Mouse (Mus musculus) hindbrain, embryonic 15.5 days (tissue): ENCODE results near the gene Mpg. TPM values are rescaled to one million over a fixed set of nuclear protein-coding genes. Genes with fewer than 3 reads are reported as not detected.
A peak's percentile ranks its signal among the peaks of the same experiment; 100 is the strongest.

Experiments
- ATAC-seq: fragments of 200-750 bp; cut with Nextera tagmentation; 2 replicates; pipeline ENCODE4 v1.8.0; 2017; ENCODE audit warnings: low read depth, moderate number of reproducible peaks, moderate TSS enrichment; ENCODE audit not compliant: low FRiP score
- H3K27ac ChIP-seq: fragments of 300-500 bp; sonication (generic); replicated peaks from 2 replicates; pipeline ENCODE4 v1.5.1; 2015; ENCODE audit warnings: mild to moderate bottlenecking, inconsistent platforms
- H3K27me3 ChIP-seq: fragments of 300-500 bp; sonication (generic); 2 replicates; pipeline ENCODE4 v1.6.1; 2015; ENCODE audit warnings: control low read depth, inconsistent platforms
- H3K36me3 ChIP-seq: fragments of 300-500 bp; sonication (generic); 2 replicates; pipeline ENCODE4 v1.6.1; 2015; ENCODE audit warnings: control low read depth, inconsistent platforms
- H3K4me1 ChIP-seq: fragments of 300-500 bp; sonication (generic); replicated peaks from 2 replicates; pipeline ENCODE4 v1.6.1; 2015; ENCODE audit warnings: control low read depth, inconsistent platforms
- H3K4me2 ChIP-seq: fragments of 300-500 bp; sonication (generic); 2 replicates; pipeline ENCODE4 v1.6.1; 2015; ENCODE audit warnings: moderate library complexity, mild to moderate bottlenecking, inconsistent platforms
- H3K4me3 ChIP-seq: fragments of 300-500 bp; sonication (generic); 2 replicates; pipeline ENCODE4 v1.5.1; 2015; ENCODE audit warnings: mild to moderate bottlenecking, inconsistent platforms
- H3K9ac ChIP-seq: fragments of 300-500 bp; sonication (generic); 2 replicates; pipeline ENCODE4 v1.6.1; 2015; ENCODE audit warnings: inconsistent platforms
- H3K9me3 ChIP-seq: fragments of 300-500 bp; sonication (generic); 2 replicates; pipeline ENCODE4 v1.6.1; 2016; ENCODE audit warnings: control low read depth, inconsistent platforms
- WGBS: fragments of 180-500 bp; shearing (Covaris S2); methylation state at CpG from one replicate; pipeline ENCODE4 v1.1.7; 2015; 5-methylcytosine and 5-hydroxymethylcytosine counted together
- polyA plus RNA-seq: library from polyadenylated mRNA; unstranded; fragments of >200 nt; fragmentation: Nextera tagmentation; extraction: Ambion mirVana; gene quantifications from 2 replicates; pipeline ENCODE4 v1.2.1, GENCODE M21; 2015

Mpg gene
- polyA plus RNA-seq, 1 experiment from 2014 or later = 36.9 TPM

DNA sequence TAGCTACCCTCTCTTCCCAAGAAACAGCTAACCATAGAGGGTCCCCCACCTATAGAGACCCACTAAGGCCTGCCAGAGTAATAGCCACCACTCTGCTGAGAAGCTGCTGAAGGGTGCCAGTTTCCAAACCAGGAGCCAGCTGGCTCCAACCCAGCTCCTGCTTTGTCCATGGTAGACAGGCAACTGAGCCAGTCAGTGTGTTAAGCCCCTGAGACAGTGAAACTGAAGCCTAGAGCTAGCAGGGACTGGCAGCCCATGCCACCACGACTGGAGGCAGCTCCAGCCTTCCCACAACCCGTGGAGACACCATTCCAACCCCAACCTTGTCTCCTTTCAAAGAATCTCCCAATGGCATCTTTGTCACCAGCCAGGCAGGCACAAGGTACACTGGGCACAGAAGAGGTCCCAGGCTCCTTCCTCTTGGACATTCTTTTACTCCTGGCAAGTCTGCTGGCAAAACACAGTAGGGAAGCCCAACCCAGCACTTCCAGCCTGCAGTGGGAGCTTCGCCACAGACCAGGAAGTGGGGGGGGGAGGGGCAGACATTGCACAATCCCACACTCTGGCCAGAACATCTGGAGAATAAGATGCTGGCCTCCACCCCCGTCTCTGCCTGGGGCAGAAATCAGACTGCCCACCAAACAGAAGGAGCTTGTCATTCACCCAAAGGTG lies 1.7 kb upstream of the Mpg start:
- Histone ChIP-seq H3K36me3 (0 out of 2 replicates have a peak, but pooled peaks cover 4% of the 10 kb centered on the region), H3K27ac (peak overlapping the region; percentile 69), H3K9ac (no peak overlapping the region), H3K4me1 (peaks cover 71% of the 10 kb centered on the region), H3K4me2 (peak overlapping the region; percentile 18; the same call in 1 of the 2 replicates), H3K4me3 (no peak overlapping the region), H3K27me3 (peaks cover 19% of the 10 kb centered on the region), H3K9me3 (no peaks in the 10 kb centered on the region)
- WGBS = 27% methylated on average over 4 of the region's 4 CpGs
- ATAC-seq = peak; percentile 2; the same call in 1 of the 2 replicates

DNA sequence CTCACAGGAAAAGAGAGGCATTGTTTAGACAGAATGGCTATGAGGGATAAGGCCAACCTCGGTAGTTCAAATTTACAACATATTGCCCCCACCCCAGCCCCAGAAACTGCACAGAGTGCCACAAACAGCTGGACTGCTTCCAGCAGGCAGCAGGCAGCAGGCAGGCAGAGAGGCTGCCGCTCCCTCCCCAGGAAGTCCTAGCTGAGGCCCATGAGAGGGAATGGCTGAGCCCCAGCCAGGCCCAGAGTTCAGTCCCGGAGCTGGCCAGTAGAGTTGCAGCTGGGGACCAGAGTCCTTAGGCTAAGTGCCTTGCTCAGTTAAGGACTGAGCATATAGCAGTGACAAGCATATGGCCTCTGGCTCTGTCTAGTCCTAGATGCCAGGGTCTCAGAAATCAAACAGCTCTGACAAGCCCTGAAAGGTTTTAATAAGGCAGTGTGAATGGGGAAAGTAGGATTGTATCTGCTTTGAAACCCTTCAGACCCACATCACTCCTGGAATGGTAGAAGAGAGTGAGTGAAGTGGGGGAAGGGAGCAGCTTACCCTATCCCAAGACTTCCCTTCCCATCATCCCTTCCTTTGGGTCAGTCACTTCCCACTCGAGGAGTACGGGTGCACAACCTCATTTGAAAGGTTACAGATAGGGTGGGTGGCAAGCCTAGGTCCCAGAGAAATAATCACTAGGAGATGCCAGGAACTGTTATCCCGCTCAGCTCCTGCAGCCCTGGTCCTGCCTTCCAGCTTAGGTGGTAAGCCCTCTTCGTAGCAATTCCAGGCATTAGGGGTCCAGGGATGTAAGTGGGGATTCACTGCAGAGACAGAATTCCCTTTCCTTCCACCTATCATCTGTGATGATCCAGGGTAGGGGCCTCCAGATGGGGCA lies 842 bp upstream of the Mpg start:
- H3K36me3 ChIP-seq = peaks cover 8% of the 10 kb centered on the region; the same call in 1 of the 2 replicates
- H3K9me3 ChIP-seq = no peaks in the 10 kb centered on the region
- peak overlapping the region; percentile 69 for H3K27ac ChIP-seq
- 62% methylated on average over 7 of the region's 7 CpGs for WGBS
- no peak overlapping the region for H3K4me3 ChIP-seq
- peaks cover 65% of the 10 kb centered on the region for H3K4me1 ChIP-seq
- peak overlapping the region; percentile 83; the same call in 1 of the 2 replicates for H3K4me2 ChIP-seq
- H3K9ac ChIP-seq = no peak overlapping the region
- ATAC-seq = no peak
- peaks cover 19% of the 10 kb centered on the region for H3K27me3 ChIP-seq

DNA sequence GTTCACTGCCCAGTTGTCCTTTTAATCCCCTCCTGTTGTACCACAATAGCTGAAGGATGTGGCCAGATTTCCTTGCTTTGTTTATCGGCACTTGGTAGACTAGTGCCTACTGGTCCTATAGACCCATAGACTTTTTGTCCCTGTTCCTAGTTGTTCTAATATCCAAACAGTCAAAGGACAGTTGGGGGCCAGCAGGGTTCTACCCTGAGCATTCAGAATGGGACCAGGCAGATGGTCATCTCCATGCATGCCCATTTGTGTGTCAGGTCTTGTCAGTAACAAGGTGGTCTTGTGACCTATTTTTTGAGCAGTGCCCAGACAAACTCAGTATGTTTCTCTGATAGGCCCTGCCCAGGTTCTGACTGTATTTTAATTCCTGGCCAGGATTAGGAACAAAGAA lies 736 bp downstream of the Mpg start:
- Histone ChIP-seq H3K4me3 (peak overlapping the region; percentile 67), H3K27ac (peak overlapping the region; percentile 84), H3K9ac (peak overlapping the region; percentile 82), H3K36me3 (peaks cover 16% of the 10 kb centered on the region), H3K9me3 (no peaks in the 10 kb centered on the region), H3K27me3 (peaks cover 19% of the 10 kb centered on the region; the same call in 1 of the 2 replicates), H3K4me2 (peak overlapping the region; percentile 83), H3K4me1 (peaks cover 52% of the 10 kb centered on the region)
- ATAC-seq = no peak
- WGBS = 32% methylated on average over 1 of the region's 1 CpGs

DNA sequence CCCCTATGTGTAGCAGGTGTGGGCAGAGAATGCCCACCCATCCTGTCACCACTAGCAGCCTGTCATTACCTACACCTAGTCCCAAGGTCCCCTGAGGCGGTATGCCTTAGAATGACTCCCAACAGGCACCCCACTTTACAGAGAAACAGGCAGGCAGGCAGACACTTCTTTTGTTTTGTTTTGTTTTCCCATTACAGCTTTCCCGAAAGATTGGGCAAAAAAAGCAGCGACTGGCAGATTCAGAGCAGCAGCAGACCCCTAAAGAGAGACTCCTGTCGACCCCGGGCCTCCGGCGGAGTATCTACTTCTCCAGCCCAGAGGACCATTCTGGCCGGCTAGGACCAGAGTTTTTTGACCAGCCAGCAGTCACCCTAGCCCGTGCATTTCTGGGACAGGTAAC lies 1.2 kb downstream of the Mpg start:
- ATAC-seq = no peak
- 0 out of 2 replicates have a peak overlapping the region, but pooled peaks have one; percentile 82 for H3K9ac ChIP-seq
- peak overlapping the region; percentile 67; the same call in 1 of the 2 replicates for H3K4me3 ChIP-seq

DNA sequence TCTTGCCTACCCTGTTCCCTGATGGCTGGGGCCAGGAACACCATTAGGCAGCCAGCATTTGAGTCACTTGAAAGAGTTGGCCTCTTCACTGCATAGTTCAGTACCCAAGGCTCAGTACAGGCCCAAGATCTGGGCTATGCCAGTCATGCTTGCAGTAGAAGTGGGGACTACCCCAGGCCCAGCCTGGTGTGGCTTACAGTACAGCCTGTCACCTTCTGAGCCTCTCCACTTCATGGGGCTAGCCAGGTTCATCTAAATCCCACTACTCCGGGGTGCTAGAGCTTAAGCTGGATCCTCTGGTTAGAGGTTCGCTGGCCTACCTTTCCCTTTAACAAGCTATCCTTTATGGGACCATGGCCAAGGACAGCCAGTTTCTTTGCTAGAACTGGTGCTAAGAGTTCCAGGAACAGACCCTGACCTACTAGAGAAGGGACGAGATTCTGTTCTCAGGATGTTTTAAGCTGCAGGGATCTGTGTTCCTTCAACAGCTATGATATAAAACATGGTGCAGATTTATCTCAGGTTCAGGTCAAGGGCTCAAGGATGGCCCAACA lies 2.1 kb downstream of the Mpg start:
- ATAC-seq = no peak
- WGBS = 94% methylated on average over 3 of the region's 3 CpGs

More for the DNA sequence above, 1.2 kb downstream of the Mpg start:
- H3K9me3 ChIP-seq = no peaks in the 10 kb centered on the region
- peak overlapping the region; percentile 83 for H3K4me2 ChIP-seq
- 86% methylated on average over 9 of the region's 9 CpGs for WGBS
- peaks cover 46% of the 10 kb centered on the region for H3K4me1 ChIP-seq
- peak overlapping the region; percentile 84; the same call in 1 of the 2 replicates for H3K27ac ChIP-seq
- peaks cover 20% of the 10 kb centered on the region for H3K36me3 ChIP-seq
- peaks cover 19% of the 10 kb centered on the region; the same call in 1 of the 2 replicates for H3K27me3 ChIP-seq

DNA sequence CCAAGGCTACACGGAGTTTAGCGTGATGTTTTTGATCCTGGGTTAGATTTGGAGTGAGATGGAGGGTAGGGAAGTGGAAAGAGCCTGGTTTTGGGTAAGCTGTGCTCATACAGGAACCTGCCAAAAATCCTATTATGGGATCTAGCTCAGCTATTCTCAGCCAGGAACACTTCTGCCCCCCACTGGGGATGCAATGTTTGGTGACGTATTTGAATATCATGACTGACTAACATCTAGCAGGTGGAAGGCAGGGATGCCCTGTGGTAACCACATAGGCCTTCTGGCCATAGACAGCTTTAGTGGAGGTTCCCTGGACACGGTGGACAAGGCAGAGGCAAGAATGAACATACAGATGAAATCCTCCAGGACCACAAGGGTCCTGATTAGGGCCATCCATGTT lies 3.9 kb downstream of the Mpg start:
- H3K27ac ChIP-seq = no peak overlapping the region
- 81% methylated on average over 4 of the region's 4 CpGs for whole genome bisulfite sequencing
- no peak for ATAC-seq
- no peak overlapping the region for H3K4me2 ChIP-seq
- peaks cover 46% of the 10 kb centered on the region for H3K4me1 ChIP-seq
- no peaks in the 10 kb centered on the region for H3K9me3 ChIP-seq
- no peaks in the 10 kb centered on the region for H3K27me3 ChIP-seq
- H3K36me3 ChIP-seq = peaks cover 24% of the 10 kb centered on the region
- no peak overlapping the region for H3K9ac ChIP-seq
- no peak overlapping the region for H3K4me3 ChIP-seq

More for the DNA sequence above, 2.1 kb downstream of the Mpg start:
- Histone ChIP-seq H3K4me3 (no peak overlapping the region), H3K4me1 (peaks cover 41% of the 10 kb centered on the region), H3K9ac (no peak overlapping the region), H3K27me3 (peaks cover 11% of the 10 kb centered on the region; the same call in 1 of the 2 replicates), H3K27ac (no peak overlapping the region), H3K36me3 (peaks cover 22% of the 10 kb centered on the region), H3K4me2 (no peak overlapping the region), H3K9me3 (no peaks in the 10 kb centered on the region)

DNA sequence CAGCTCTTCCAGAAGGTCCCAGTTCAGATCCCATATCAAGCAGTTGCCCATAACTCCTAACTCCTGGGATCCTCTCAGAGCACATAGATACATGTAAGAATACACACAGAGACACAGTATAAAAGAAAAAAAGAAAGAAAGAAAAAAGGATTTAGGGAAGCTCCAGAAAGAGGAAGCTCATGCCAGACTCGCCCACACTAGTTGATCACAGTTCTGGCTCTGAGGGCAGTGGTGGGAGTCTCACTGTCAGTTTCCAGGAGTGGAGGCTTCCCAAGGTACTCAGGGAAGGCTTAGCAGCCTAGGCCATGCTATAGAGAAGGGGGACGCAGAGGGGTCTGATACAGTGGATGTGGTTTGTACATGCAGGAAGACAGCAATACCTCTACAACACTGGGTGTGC lies 4.8 kb downstream of the Mpg start:
- ATAC-seq = no peak
- no peak overlapping the region for H3K9ac ChIP-seq
- no peak overlapping the region for H3K4me2 ChIP-seq
- H3K27me3 ChIP-seq = no peaks in the 10 kb centered on the region
- WGBS = 94% methylated on average over 2 of the region's 2 CpGs
- H3K4me3 ChIP-seq = no peak overlapping the region
- H3K27ac ChIP-seq = no peak overlapping the region
- peaks cover 24% of the 10 kb centered on the region for H3K36me3 ChIP-seq
- H3K9me3 ChIP-seq = no peaks in the 10 kb centered on the region
- peaks cover 46% of the 10 kb centered on the region for H3K4me1 ChIP-seq

DNA sequence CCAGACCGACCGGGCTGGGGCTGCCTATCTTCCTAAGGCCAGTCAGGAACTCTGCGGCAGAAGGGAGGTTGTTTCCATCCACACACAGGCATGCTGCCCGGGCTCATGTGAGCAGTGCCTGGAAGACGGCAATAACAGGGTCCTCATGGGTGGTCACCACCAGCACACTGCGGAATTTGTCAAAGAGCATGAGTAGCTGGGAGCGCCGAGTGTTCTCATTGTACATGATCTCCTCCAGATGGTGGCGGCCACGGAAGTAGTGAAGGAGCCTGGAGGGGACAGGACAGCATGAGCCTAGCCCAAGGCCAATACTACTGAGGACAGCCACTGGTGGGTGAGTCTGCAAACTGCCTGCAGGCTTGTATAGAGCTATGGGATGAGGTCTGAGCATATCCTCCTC lies 6.5 kb downstream of the Mpg start:
- no peaks in the 10 kb centered on the region for H3K9me3 ChIP-seq
- H3K4me1 ChIP-seq = peaks cover 46% of the 10 kb centered on the region
- 74% methylated on average over 10 of the region's 10 CpGs for WGBS
- no peak overlapping the region for H3K9ac ChIP-seq
- no peak overlapping the region for H3K4me2 ChIP-seq
- H3K27ac ChIP-seq = no peak overlapping the region
- H3K27me3 ChIP-seq = no peaks in the 10 kb centered on the region
- peak; percentile 16; the same call in 1 of the 2 replicates for ATAC-seq
- H3K4me3 ChIP-seq = no peak overlapping the region
- peaks cover 24% of the 10 kb centered on the region for H3K36me3 ChIP-seq

DNA sequence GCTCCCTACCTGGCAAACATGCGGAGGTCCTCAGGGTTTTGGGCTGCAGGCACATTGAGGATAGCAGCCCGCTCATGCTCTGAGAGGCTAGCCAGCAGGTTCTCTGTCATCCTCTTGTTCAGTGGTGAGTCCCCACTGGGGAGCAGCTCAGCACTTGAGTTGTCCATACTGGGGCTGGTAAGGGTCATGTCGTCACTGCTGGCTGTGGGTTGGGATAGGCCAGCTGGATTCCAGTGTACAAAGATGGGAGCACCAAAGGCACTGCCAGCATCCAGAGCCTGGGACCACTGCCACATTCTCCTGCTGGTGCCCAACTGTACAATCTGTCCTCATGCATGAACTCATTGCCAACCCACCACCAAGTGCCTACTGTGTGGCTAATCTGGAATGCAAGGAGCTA lies 7.6 kb downstream of the Mpg start:
- Histone ChIP-seq H3K27me3 (no peaks in the 10 kb centered on the region), H3K9ac (no peak overlapping the region), H3K9me3 (no peaks in the 10 kb centered on the region), H3K4me2 (no peak overlapping the region), H3K36me3 (peaks cover 21% of the 10 kb centered on the region), H3K4me1 (peaks cover 48% of the 10 kb centered on the region), H3K27ac (no peak overlapping the region), H3K4me3 (no peak overlapping the region)
- ATAC-seq = 0 out of 2 replicates have a peak, but pooled peaks have one; percentile 10
- WGBS = 82% methylated on average over 3 of the region's 3 CpGs

DNA sequence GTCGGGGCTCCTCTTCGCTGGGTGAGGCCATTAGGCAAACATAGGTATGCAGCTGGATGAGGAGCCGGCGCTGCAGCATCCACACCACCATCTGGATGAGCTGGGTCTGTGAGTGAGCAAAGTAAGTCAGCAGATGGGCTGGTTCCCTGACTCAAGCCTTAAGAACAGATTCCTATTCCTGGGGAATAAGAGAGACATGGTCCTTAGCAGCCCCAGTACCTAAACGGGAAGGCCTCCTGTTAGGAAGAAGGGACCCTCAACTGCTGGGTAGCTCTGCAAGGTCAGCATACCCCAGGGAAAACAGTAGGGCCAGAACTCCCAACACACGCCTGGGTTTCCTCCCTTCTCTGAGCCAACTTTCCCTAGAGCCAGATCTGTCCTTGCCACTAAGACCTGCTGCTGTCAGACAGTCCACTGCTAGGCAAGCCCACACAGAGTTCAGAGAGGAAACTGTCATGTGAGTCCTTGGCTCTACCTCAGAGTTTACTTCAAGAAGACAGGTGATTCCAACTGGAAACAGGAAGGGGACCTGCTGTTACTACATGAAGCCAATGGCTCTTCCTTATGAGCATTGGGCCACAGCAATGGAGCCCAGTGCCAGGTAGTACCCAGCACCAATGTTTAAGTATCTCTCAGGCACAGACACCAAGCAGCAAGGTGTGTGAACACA lies 8.6 kb downstream of the Mpg start:
- H3K4me2 ChIP-seq = no peak overlapping the region
- no peak overlapping the region for H3K4me3 ChIP-seq
- peak overlapping the region; percentile 78 for H3K27ac ChIP-seq
- no peak overlapping the region for H3K9ac ChIP-seq
- WGBS = 84% methylated on average over 6 of the region's 6 CpGs
- H3K27me3 ChIP-seq = no peaks in the 10 kb centered on the region
- no peak for ATAC-seq
- peaks cover 17% of the 10 kb centered on the region for H3K36me3 ChIP-seq
- no peaks in the 10 kb centered on the region for H3K9me3 ChIP-seq
- peaks cover 48% of the 10 kb centered on the region for H3K4me1 ChIP-seq

DNA sequence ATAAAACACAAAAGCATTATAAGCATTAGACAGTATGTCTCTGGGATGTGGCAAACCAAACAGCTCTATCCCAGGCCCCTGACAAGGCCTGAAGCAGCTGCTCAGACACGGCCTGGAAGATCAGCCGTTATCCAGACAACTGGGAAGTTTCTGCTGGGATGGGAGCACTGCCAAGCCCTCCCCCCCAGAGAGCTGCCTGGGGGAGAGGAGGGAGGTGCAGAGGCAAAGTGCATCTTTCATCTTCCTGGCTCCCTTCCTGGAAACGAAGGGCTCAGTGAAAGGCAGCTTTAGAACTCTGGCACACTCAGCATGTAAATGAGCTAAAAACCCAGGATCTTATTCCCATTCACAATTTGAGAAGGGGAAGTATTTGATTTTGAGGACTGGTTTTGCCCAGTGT lies 9.3 kb downstream of the Mpg start:
- Histone ChIP-seq H3K9ac (no peak overlapping the region), H3K27ac (peak overlapping the region; percentile 78), H3K27me3 (no peaks in the 10 kb centered on the region), H3K9me3 (no peaks in the 10 kb centered on the region), H3K4me3 (no peak overlapping the region), H3K36me3 (peaks cover 15% of the 10 kb centered on the region), H3K4me1 (peaks cover 48% of the 10 kb centered on the region), H3K4me2 (no peak overlapping the region)
- ATAC-seq = peak; percentile 57; the same call in 1 of the 2 replicates
- WGBS = 24% methylated on average over 3 of the region's 3 CpGs
